Mouse (Mus musculus) c-Kit-negative CD71-positive TER-119-positive erythroid progenitor cells, embryonic 14.5 days (primary cell): ENCODE results near the gene Mpped2.

Source experiments
- DNase-seq: peaks from one replicate; pipeline ENCODE4 v3.0.0-alpha.2; 2013; ENCODE audit warnings: low read depth, low spot score

The Mpped2 gene

GRCm38 (mm10) chr2:106692783-106693701 is at the start of gene Mpped2:
Gene Mpped2, plus strand, starts transcription at chr2:106693269.
- no peak for DNase-seq

DNA sequence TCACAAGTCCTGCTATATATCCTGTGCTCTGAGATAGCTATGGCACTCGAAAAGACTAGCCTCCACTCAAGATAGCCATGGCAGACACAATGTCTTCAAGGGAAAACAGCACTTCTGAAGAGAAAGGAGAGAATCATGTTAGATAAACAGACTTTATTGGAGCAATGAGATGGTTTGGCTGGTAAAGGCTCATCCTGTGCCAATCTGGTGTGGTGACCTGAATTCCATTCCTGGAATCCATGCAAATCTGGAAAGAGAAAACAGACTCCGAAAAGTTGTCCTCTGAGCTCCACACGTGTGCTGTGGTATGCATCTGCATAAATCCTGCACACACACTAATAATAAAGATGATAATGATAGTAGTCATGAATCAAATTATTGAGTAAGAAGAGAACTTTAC is 48.3 kb upstream of the Mpped2 start:
- DNase-seq: no peak

DNA sequence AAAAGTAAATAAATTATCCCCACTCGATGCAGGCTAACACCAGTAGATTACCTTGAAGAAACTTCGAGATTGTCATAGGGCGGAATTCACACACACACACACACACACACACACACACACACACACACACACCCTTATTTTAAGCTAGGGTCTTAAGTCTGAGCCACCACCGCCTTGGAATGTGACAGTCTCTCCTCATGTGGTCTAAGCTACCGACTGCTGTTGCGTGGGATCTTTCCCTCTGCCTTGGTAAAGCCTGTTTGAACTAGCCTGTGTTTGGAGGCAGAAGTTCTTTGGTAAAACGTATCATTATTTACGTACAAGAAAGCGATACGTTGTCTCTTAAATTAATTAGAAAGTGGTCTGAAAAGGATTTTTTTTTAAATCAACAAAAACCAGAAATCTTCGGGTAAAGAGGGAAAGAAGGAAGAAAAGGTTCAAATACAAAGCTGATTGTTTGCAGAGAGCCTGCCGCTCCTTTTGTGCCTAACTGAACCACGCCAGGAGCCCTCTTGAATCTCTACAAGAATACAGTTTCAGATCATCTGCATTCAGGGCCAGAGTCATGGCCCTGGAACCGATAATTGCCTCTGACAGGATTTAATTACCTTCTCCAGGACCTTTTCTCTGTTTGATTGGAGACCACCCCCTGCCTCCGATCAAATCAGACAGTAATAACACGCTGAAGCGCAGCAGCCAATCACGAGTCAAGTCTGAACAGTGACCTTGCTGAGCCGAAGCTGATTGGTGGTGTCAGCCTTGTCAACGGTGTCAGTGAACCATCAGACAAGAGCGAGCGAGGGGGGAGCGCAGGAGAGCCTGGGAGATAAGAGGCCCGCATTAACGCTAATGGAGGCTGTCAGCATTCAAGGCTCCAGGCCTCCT is 43.1 kb upstream of the Mpped2 start:
- peak; percentile 6 for DNase-seq

GRCm38 (mm10) chr2:106652151-106652550 is 40.9 kb upstream of the Mpped2 start:
- no peak for DNase-seq

- no peak for DNase-seq
These were observed 40.3 kb upstream of the Mpped2 start for GRCm38 (mm10) chr2:106652741-106653140.

- no peak for DNase-seq
These were observed 39.8 kb upstream of the Mpped2 start for GRCm38 (mm10) chr2:106653261-106653660.

DNA sequence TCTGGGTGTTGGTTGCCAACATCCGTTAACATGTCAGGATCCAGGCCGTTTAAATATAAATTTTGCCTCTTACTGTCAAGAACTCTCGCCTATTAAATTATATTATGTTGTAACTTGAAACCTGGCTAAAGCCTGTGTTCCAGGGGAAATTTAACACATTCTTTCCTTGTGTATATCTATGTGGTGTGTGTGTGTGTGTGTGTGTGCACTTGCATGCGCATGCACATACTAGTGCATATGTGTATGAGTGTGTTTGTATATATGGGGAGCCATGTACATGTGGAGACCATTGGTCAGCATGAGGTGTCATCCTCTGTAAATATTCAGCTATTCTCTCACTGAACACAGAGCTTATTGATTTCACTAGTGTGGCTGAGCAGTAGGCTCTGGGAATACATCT is 37.8 kb upstream of the Mpped2 start:
- no peak for DNase-seq

DNA sequence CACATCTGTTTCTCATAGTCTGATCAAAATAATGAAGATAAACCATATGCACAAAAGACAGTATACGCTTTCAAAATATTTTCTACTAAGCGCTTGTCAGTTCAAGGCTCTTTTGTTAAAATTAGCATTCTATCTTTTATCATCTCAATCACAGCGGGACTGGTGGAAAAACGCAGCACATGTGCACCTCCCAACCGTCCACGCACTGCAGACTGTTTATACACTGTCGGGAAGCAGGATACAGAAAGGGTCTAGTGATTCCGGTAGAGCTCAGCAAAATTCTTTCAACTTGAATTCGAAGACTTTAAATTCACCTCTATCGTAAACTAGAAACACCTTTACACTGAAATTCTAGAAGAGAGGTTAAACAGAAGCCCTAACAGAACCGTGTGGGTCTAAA is 27.8 kb upstream of the Mpped2 start:
- no peak for DNase-seq

DNA sequence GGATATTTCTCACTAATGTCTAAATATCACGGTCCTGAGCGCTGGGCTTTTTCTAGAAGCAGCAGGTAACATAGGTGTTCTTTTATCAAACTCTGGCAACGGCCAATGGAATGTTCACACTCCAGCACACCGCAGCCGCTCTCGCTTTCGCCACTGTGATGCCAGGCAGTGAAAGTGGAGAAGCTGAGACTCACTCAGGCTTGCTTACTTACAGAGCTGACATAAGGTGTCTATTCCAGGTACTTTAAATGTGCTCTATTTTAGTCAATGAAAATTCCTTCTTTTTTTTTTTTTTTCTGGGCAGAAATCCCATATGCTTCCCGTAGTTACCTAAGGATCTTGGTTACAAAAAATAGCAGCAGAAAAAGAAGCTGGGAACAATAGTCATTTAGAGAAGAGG is 18.8 kb upstream of the Mpped2 start:
- DNase-seq: no peak

- no peak for DNase-seq
These were observed 15.6 kb upstream of the Mpped2 start for GRCm38 (mm10) chr2:106677449-106677848.

- no peak for DNase-seq
These were observed 13.2 kb upstream of the Mpped2 start for GRCm38 (mm10) chr2:106679720-106680455.

GRCm38 (mm10) chr2:106683185-106683831 is 9.8 kb upstream of the Mpped2 start:
- no peak for DNase-seq

DNA sequence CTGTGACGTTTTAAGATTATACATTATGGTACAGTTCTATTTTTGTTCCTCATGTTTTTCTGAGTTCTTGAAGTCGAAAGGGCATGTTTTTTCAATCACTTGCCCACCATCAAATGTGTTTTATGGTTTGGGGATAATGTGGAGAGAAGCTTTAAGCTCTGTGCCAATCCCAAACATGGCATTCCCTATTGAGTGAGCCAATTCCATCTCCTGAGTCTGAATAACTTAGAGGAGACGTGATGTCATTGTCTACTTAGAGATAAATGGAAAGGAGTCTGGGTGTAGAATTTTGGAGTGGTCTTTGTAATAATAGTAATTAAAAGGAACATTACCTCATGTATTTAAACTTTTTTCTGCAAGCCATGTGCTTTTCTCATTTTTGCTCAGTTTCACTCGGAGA is 9.2 kb upstream of the Mpped2 start:
- DNase-seq: no peak

- DNase-seq: no peak
These were observed 1.2 kb upstream of the Mpped2 start for GRCm38 (mm10) chr2:106691753-106692363.

GRCm38 (mm10) chr2:106692405-106692782 is 675 bp upstream of the Mpped2 start:
- DNase-seq: no peak

- no peak for DNase-seq
These were observed 865 bp downstream of the Mpped2 start for GRCm38 (mm10) chr2:106693702-106694566.

DNA sequence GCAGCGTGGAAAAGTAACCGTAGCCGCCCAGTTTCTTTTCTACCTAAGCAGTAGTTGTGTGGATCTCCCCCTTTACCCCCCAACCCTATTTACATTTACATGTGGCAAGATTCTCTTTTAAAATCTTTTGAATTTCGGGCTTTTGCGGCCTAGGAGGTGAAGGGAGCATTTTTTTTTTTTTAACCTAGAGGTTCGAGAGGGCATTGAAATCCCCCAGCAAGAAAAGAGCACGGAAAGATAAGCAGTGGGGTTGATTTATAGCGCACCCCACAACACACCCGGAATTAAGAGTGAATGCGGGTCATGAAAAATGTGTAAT is 1.5 kb downstream of the Mpped2 start:
- DNase-seq: no peak

- no peak for DNase-seq
These were observed 2.0 kb downstream of the Mpped2 start for GRCm38 (mm10) chr2:106694886-106695733.

GRCm38 (mm10) chr2:106695734-106696022 is 2.6 kb downstream of the Mpped2 start:
- no peak for DNase-seq
